Mouse (Mus musculus) urinary bladder, postnatal 14 days (tissue): ENCODE measurements at regions not wholly inside any gene's neighbourhood (a gene's known extent, or its start where the extent isn't known, plus 50 kb on each side); places are given as distances from the start of the nearest gene placed in this dataset.
"Not testable (repeated sequence)": the region's sequence is repeated elsewhere in the genome, so short reads cannot be mapped to it uniquely, and the experiment has no call there.

Source experiments
- DNase-seq: peaks from one replicate; pipeline ENCODE4 v3.0.0; 2021; ENCODE audit warnings: low spot score

GRCm38 (mm10) chr5:101496924-101497697 lies 167.7 kb downstream of the Nkx6-1 start:
- no peak for DNase-seq

- no peak for DNase-seq
Observed at GRCm38 (mm10) chr5:101496161-101496560, 168.6 kb downstream of the Nkx6-1 start.

GRCm38 (mm10) chr5:101445792-101446191 lies 219.0 kb downstream of the Nkx6-1 start:
- DNase-seq: no peak

GRCm38 (mm10) chr5:101441782-101442181 lies 223.0 kb downstream of the Nkx6-1 start:
- no peak for DNase-seq

GRCm38 (mm10) chr5:101437666-101438299 lies 227.0 kb downstream of the Nkx6-1 start:
- no peak for DNase-seq

- no peak for DNase-seq
Observed at GRCm38 (mm10) chr5:101426067-101426771, 238.6 kb downstream of the Nkx6-1 start.

- DNase-seq: peak; percentile 22
Observed at GRCm38 (mm10) chr5:101384316-101384715, 280.5 kb downstream of the Nkx6-1 start.

- DNase-seq: no peak
Observed at GRCm38 (mm10) chr5:101381361-101381760, 283.4 kb downstream of the Nkx6-1 start.

- no peak for DNase-seq
Observed at GRCm38 (mm10) chr5:101376657-101377056, 288.1 kb downstream of the Nkx6-1 start.

GRCm38 (mm10) chr5:101374129-101374528 lies 290.7 kb downstream of the Nkx6-1 start:
- DNase-seq: no peak

GRCm38 (mm10) chr5:101372204-101372603 lies 292.6 kb downstream of the Nkx6-1 start:
- DNase-seq: no peak

GRCm38 (mm10) chr5:101365364-101365763 lies 299.4 kb downstream of the Nkx6-1 start:
- peak; percentile 57 for DNase-seq

- no peak for DNase-seq
Observed at GRCm38 (mm10) chr5:101359986-101360385, 304.8 kb downstream of the Nkx6-1 start.

- no peak for DNase-seq
Observed at GRCm38 (mm10) chr5:101345406-101345805, 319.4 kb downstream of the Nkx6-1 start.

- DNase-seq: not testable (repeated sequence)
Observed at GRCm38 (mm10) chr5:101336361-101336760, 328.4 kb downstream of the Nkx6-1 start.

GRCm38 (mm10) chr5:101331825-101332224 lies 333.0 kb downstream of the Nkx6-1 start:
- DNase-seq: no peak

- no peak for DNase-seq
Observed at GRCm38 (mm10) chr5:101326122-101326521, 338.7 kb downstream of the Nkx6-1 start.

GRCm38 (mm10) chr5:101323041-101323950 lies 341.5 kb downstream of the Nkx6-1 start:
- DNase-seq: no peak

- no peak for DNase-seq
Observed at GRCm38 (mm10) chr5:101299986-101300385, 364.8 kb downstream of the Nkx6-1 start.

GRCm38 (mm10) chr5:101298411-101298810 lies 366.4 kb downstream of the Nkx6-1 start:
- no peak for DNase-seq

- no peak for DNase-seq
Observed at GRCm38 (mm10) chr5:101297511-101298102, 367.2 kb downstream of the Nkx6-1 start.
